Mouse (Mus musculus) kidney, adult 18-20 months (tissue): ENCODE results near the gene Ubl3.

ENCODE experiments used
- DNase-seq: peaks from one replicate; pipeline ENCODE4 v3.0.0; 2021

Ubl3 gene

GRCm38 (mm10) chr5:148552187-148553071 is at the start of gene Ubl3:
TSS of gene Ubl3 (minus strand) at chr5:148552789.
- peak; percentile 91 for DNase-seq

GRCm38 (mm10) chr5:148598376-148598775 is 45.8 kb upstream of the Ubl3 start:
- peak; percentile 69 for DNase-seq

- DNase-seq = peak; percentile 32
Observed at GRCm38 (mm10) chr5:148596086-148596753, 43.6 kb upstream of the Ubl3 start.

GRCm38 (mm10) chr5:148595459-148595751 is 42.8 kb upstream of the Ubl3 start:
- DNase-seq = no peak

GRCm38 (mm10) chr5:148594693-148595458 is 42.3 kb upstream of the Ubl3 start:
- no peak for DNase-seq

- no peak for DNase-seq
Observed at GRCm38 (mm10) chr5:148593607-148594006, 41.0 kb upstream of the Ubl3 start.

GRCm38 (mm10) chr5:148591448-148591862 is 38.9 kb upstream of the Ubl3 start:
- no peak for DNase-seq

GRCm38 (mm10) chr5:148590603-148591447 is 38.2 kb upstream of the Ubl3 start:
- no peak for DNase-seq

- DNase-seq = no peak
Observed at GRCm38 (mm10) chr5:148588987-148589386, 36.4 kb upstream of the Ubl3 start.

GRCm38 (mm10) chr5:148588142-148588650 is 35.6 kb upstream of the Ubl3 start:
- DNase-seq = no peak

GRCm38 (mm10) chr5:148580388-148580985 is 27.9 kb upstream of the Ubl3 start:
- no peak for DNase-seq

GRCm38 (mm10) chr5:148579156-148579555 is 26.6 kb upstream of the Ubl3 start:
- no peak for DNase-seq

- DNase-seq = no peak
Observed at GRCm38 (mm10) chr5:148578353-148578752, 25.8 kb upstream of the Ubl3 start.

GRCm38 (mm10) chr5:148577278-148577677 is 24.7 kb upstream of the Ubl3 start:
- DNase-seq = no peak

- DNase-seq = no peak
Observed at GRCm38 (mm10) chr5:148575163-148575562, 22.6 kb upstream of the Ubl3 start.

GRCm38 (mm10) chr5:148572676-148573075 is 20.1 kb upstream of the Ubl3 start:
- DNase-seq = no peak

GRCm38 (mm10) chr5:148570571-148571304 is 18.1 kb upstream of the Ubl3 start:
- no peak for DNase-seq

GRCm38 (mm10) chr5:148569444-148569843 is 16.9 kb upstream of the Ubl3 start:
- DNase-seq = peak; percentile 38

- no peak for DNase-seq
Observed at GRCm38 (mm10) chr5:148565636-148566035, 13.0 kb upstream of the Ubl3 start.

GRCm38 (mm10) chr5:148564073-148564472 is 11.5 kb upstream of the Ubl3 start:
- DNase-seq = no peak

- peak; percentile 33 for DNase-seq
Observed at GRCm38 (mm10) chr5:148563281-148563680, 10.7 kb upstream of the Ubl3 start.
